Mouse (Mus musculus): ENCODE results near the gene Pde3a. TPM values are rescaled to one million over a fixed set of nuclear protein-coding genes. Genes with fewer than 3 reads are reported as not detected.

Pde3a gene
- total and polyA plus RNA-seq, 2 experiments: 0.44 to 1.1 TPM

DNA sequence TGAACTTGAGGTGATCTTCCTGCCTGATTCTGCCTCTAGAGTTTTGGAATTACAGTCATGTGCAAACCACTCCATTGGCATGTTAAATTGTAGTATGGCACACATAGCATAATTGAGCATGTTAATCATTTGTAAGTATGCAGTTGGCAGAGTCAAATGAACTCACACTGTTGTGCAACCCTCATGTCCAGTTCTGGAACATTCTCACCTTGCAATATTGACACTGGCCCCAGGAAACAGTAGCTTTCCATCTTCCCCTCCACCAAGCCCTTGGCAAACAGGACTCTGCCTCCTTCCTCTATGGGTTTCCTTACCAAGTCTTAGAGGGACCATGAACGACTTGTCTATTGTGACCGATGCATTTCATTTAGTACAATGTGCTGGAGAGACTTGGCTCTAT, 42.1 kb downstream of the Pde3a start:
- DNase-seq (ENCODE audit: extremely low read depth, low read depth, low spot score): peak; percentile 76
- H3K4me3 ChIP-seq (ENCODE audit: insufficient read depth, low read depth, low read length): no peak overlapping the region
- H3K27me3 ChIP-seq (ENCODE audit: control insufficient read depth, insufficient read depth, low read length): no peaks in the 10 kb centered on the region
- no peak overlapping the region for H3K27ac ChIP-seq (replicated peaks; ENCODE audit: insufficient read depth, low read depth, low read length)
- no peaks in the 10 kb centered on the region for H3K36me3 ChIP-seq (ENCODE audit: control insufficient read depth, insufficient read depth, low read length)
- H3K4me1 ChIP-seq (ENCODE audit: control insufficient read depth, insufficient read depth, low read length): no peaks in the 10 kb centered on the region; the same call in 1 of the 2 replicates
- 82% methylated on average over 2 of the region's 2 CpGs for WGBS
- no peaks in the 10 kb centered on the region for H3K79me2 ChIP-seq (ENCODE audit: control insufficient read depth, insufficient read depth, low read length)
- TF ChIP-seq POLR2A (IDR thresholded peaks at IDR 0.05; ENCODE audit: extremely low read depth, insufficient read depth, low read length) (no peak), CTCF (IDR thresholded peaks at IDR 0.05; ENCODE audit: low read depth, low read length) (no peak)
- H3K9ac ChIP-seq (ENCODE audit: low read depth, low read length): no peak overlapping the region

DNA sequence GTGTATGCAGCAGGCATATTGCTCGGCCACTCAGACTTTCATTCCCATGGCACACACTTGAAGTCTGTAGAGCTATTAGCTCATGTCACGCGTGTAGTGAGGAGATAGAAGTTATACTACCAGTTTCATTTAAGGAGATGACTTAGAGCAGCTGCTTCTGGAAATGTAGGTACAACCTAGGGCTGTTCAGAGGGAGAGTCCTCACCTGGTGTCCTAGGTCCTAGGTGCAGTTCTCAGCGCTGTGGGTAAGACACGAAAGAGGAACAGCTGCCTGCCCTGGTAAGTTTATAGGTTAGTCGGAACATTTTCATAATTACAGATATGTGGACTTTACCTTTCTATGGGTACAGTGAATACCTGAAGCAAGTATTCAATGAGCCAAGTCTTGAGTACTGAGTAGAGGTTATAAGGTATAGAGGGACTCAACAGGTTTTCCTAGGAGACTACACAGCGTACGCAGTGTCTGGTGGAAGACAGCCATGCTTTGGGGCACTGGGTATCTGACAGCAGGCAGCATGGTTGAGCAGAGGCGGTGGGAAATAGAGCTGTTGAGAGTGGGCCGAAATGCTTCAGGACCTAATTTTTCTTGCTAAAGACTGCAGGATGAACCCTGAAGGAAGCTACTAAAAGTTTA, 43.9 kb downstream of the Pde3a start:
- Histone ChIP-seq H3K4me1 (ENCODE audit: control insufficient read depth, insufficient read depth, low read length) (no peaks in the 10 kb centered on the region; the same call in 1 of the 2 replicates), H3K9ac (ENCODE audit: low read depth, low read length) (no peak overlapping the region), H3K27me3 (ENCODE audit: control insufficient read depth, insufficient read depth, low read length) (no peaks in the 10 kb centered on the region), H3K36me3 (ENCODE audit: control insufficient read depth, insufficient read depth, low read length) (no peaks in the 10 kb centered on the region), H3K27ac (replicated peaks; ENCODE audit: insufficient read depth, low read depth, low read length) (no peak overlapping the region), H3K79me2 (ENCODE audit: control insufficient read depth, insufficient read depth, low read length) (no peaks in the 10 kb centered on the region), H3K4me3 (ENCODE audit: insufficient read depth, low read depth, low read length) (no peak overlapping the region)
- TF ChIP-seq CTCF (IDR thresholded peaks at IDR 0.05; ENCODE audit: low read depth, low read length) (no peak), POLR2A (IDR thresholded peaks at IDR 0.05; ENCODE audit: extremely low read depth, insufficient read depth, low read length) (no peak)
- no peak for DNase-seq (ENCODE audit: extremely low read depth, low read depth, low spot score)
- WGBS: 92% methylated on average over 10 of the region's 10 CpGs

DNA sequence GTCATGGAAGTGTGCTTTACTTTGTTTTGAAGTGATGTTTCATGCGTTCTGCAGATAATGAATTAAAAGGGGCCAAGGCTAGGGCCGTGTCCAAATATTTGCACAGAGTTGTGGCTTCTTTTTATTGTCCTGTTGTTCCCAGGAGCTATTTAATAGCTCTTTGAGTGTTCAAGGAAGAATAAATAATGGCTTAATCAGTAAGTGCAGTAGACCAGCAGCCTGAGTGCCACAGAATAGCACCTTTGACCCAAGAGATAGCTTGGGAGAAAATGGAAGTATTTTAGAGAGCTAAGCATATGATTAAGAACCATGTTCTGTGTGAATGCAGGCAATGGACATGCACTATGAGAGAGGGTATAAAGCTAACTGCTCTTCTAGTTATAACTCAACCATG, 44.4 kb downstream of the Pde3a start:
- no peaks in the 10 kb centered on the region for H3K79me2 ChIP-seq (ENCODE audit: control insufficient read depth, insufficient read depth, low read length)
- H3K4me3 ChIP-seq (ENCODE audit: insufficient read depth, low read depth, low read length): no peak overlapping the region
- 24% methylated on average over 2 of the region's 2 CpGs for WGBS
- TF ChIP-seq CTCF (IDR thresholded peaks at IDR 0.05; ENCODE audit: low read depth, low read length) (no peak), POLR2A (IDR thresholded peaks at IDR 0.05; ENCODE audit: extremely low read depth, insufficient read depth, low read length) (no peak)
- H3K27me3 ChIP-seq (ENCODE audit: control insufficient read depth, insufficient read depth, low read length): no peaks in the 10 kb centered on the region
- DNase-seq (ENCODE audit: extremely low read depth, low read depth, low spot score): peak; percentile 27
- H3K9ac ChIP-seq (ENCODE audit: low read depth, low read length): no peak overlapping the region
- no peaks in the 10 kb centered on the region; the same call in 1 of the 2 replicates for H3K4me1 ChIP-seq (ENCODE audit: control insufficient read depth, insufficient read depth, low read length)
- H3K27ac ChIP-seq (replicated peaks; ENCODE audit: insufficient read depth, low read depth, low read length): no peak overlapping the region
- H3K36me3 ChIP-seq (ENCODE audit: control insufficient read depth, insufficient read depth, low read length): no peaks in the 10 kb centered on the region

DNA sequence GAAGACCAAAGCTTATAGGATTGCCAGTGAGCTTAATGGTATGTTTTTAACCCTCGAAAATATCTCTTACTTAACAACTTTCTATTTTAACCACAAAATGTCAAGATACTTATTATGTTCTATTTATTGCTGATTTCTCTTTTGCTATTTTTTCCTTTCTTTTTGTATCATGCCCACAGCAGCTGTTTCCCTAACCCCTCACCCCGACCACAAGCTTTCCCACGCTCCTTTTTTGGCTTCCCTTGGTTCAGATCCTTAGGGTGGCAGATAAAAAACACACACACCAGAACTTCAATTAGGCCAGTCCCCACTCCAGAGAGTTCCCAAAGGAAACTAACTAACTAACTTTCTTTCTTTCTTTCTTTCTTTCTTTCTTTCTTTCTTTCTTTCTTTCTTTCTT, 46.2 kb downstream of the Pde3a start:
- H3K79me2 ChIP-seq (ENCODE audit: control insufficient read depth, insufficient read depth, low read length): no peaks in the 10 kb centered on the region
- DNase-seq (ENCODE audit: extremely low read depth, low read depth, low spot score): no peak
- H3K27ac ChIP-seq (replicated peaks; ENCODE audit: insufficient read depth, low read depth, low read length): no peak overlapping the region
- H3K36me3 ChIP-seq (ENCODE audit: control insufficient read depth, insufficient read depth, low read length): no peaks in the 10 kb centered on the region
- no peak overlapping the region for H3K9ac ChIP-seq (ENCODE audit: low read depth, low read length)
- H3K4me1 ChIP-seq (ENCODE audit: control insufficient read depth, insufficient read depth, low read length): no peaks in the 10 kb centered on the region; the same call in 1 of the 2 replicates
- H3K27me3 ChIP-seq (ENCODE audit: control insufficient read depth, insufficient read depth, low read length): no peaks in the 10 kb centered on the region
- TF ChIP-seq POLR2A (IDR thresholded peaks at IDR 0.05; ENCODE audit: extremely low read depth, insufficient read depth, low read length): no peak
- no peak for TF ChIP-seq CTCF (IDR thresholded peaks at IDR 0.05; ENCODE audit: low read depth, low read length)
- WGBS: 76% methylated on average over 3 of the region's 3 CpGs
- H3K4me3 ChIP-seq (ENCODE audit: insufficient read depth, low read depth, low read length): no peak overlapping the region

DNA sequence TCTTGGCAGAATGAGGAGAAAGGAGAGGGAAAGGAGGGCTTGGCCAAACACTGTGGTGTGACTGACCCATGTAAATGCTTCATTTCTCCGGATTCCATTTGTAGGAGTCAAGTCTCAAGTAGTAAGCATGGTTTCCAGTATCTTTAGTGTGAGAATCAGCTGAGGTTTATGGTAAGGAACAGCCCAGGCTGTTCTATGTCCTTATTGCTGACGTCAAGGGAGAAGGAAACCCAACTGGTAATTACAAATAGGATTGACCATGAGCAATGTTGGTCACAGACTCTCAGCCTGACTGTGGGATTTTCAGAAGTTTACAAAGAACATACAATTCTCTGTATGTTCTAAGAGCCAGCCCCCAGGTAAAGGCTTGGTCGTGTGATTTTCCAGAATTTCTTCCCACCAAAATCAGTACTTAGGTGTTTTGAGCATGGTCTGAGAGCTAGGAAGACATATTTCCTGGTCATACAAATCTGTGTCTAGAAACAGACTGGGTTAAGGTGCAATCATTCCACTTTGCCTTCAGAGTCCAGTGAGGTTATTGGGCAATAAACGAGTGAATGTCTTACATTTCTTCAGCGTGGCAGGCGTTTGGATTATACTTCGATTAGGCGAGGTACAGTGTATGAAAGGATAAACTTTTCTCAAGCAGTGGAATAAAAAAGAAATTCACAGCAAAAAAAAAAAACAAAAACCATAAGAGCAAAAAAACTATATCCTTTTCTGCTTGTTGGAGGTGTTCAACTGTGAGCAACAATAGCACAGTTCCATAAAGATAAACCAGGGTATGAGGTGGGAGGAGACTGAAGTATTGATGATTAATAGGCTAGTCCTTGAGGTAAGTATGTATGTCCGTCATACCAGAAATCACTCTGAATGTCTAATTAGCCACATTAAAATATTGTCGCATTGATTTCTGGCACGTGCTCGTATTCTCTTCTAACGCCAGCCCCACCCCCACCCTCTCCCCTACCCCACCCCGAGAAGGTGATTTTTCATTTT, 53.0 kb downstream of the Pde3a start:
- Histone ChIP-seq H3K4me1 (ENCODE audit: control insufficient read depth, insufficient read depth, low read length) (no peaks in the 10 kb centered on the region), H3K27me3 (ENCODE audit: control insufficient read depth, insufficient read depth, low read length) (no peaks in the 10 kb centered on the region), H3K36me3 (ENCODE audit: control insufficient read depth, insufficient read depth, low read length) (no peaks in the 10 kb centered on the region), H3K4me3 (ENCODE audit: insufficient read depth, low read depth, low read length) (no peak overlapping the region), H3K79me2 (ENCODE audit: control insufficient read depth, insufficient read depth, low read length) (no peaks in the 10 kb centered on the region), H3K27ac (replicated peaks; ENCODE audit: insufficient read depth, low read depth, low read length) (no peak overlapping the region), H3K9ac (ENCODE audit: low read depth, low read length) (no peak overlapping the region)
- TF ChIP-seq POLR2A (IDR thresholded peaks at IDR 0.05; ENCODE audit: extremely low read depth, insufficient read depth, low read length): no peak
- no peak for TF ChIP-seq CTCF (IDR thresholded peaks at IDR 0.05; ENCODE audit: low read depth, low read length)
- 91% methylated on average over 14 of the region's 14 CpGs for WGBS
- no peak for DNase-seq (ENCODE audit: extremely low read depth, low read depth, low spot score)

All from liver, adult 2 months (tissue).